Mouse (Mus musculus) midbrain, embryonic 14.5 days (tissue): ENCODE data around the gene Sppl3. TPM values are rescaled to one million over a fixed set of nuclear protein-coding genes. Genes with fewer than 3 reads are reported as not detected.

Experiments
- ATAC-seq: fragments of 200-750 bp; cut with Nextera tagmentation; 2 replicates; pipeline ENCODE4 v1.8.0; 2017; ENCODE audit warnings: moderate number of reproducible peaks, moderate library complexity; ENCODE audit not compliant: low FRiP score, low TSS enrichment
- DNase-seq: peaks from one replicate; pipeline ENCODE4 v3.0.0-alpha.2; 2015
- H3K27ac ChIP-seq: fragments of 300-500 bp; sonication (generic); replicated peaks from 2 replicates; pipeline ENCODE4 v1.5.1; 2014; ENCODE audit warnings: mild to moderate bottlenecking, low read depth, low read length, moderate library complexity
- H3K27me3 ChIP-seq: fragments of 300-500 bp; sonication (generic); 2 replicates; pipeline ENCODE4 v1.6.1; 2014; ENCODE audit warnings: low read length, control low read depth, mixed read lengths; ENCODE audit not compliant: control insufficient read depth, insufficient read depth
- H3K36me3 ChIP-seq: fragments of 300-500 bp; sonication (generic); 2 replicates; pipeline ENCODE4 v1.6.1; 2014; ENCODE audit warnings: low read length, control low read depth; ENCODE audit not compliant: control insufficient read depth, insufficient read depth
- H3K4me1 ChIP-seq: fragments of 300-500 bp; sonication (generic); 2 replicates; pipeline ENCODE4 v1.6.1; 2014; ENCODE audit warnings: mild to moderate bottlenecking, antibody characterized with exemption, low read length, control low read depth; ENCODE audit not compliant: control insufficient read depth, insufficient read depth
- H3K4me2 ChIP-seq: fragments of 300-500 bp; sonication (generic); 2 replicates; pipeline ENCODE4 v1.6.1; 2014; ENCODE audit warnings: mild to moderate bottlenecking, low read length, moderate library complexity
- H3K4me3 ChIP-seq: fragments of 300-500 bp; sonication (generic); replicated peaks from 2 replicates; pipeline ENCODE4 v1.5.1; 2014; ENCODE audit warnings: low read depth, low read length
- H3K9ac ChIP-seq: fragments of 300-500 bp; sonication (generic); replicated peaks from 2 replicates; pipeline ENCODE4 v1.6.1; 2014; ENCODE audit warnings: mild to moderate bottlenecking, low read length, moderate library complexity
- H3K9me3 ChIP-seq: fragments of 300-500 bp; sonication (generic); 2 replicates; pipeline ENCODE4 v1.6.1; 2016; ENCODE audit warnings: low read length, control low read depth, mixed read lengths; ENCODE audit not compliant: control insufficient read depth
- WGBS: fragments of 180-500 bp; shearing (Covaris S2); extraction: QIAGEN DNeasy Blood & Tissue Kit; methylation state at CpG from one replicate; pipeline ENCODE4 v1.1.7; 2014; 5-methylcytosine and 5-hydroxymethylcytosine counted together
- polyA plus RNA-seq: library from polyadenylated mRNA; unstranded; fragments of >200 nt; fragmentation: Nextera tagmentation; extraction: Ambion mirVana; gene quantifications from 2 replicates; pipeline ENCODE4 v1.2.1, GENCODE M21; 2014

Gene Sppl3
- polyA plus RNA-seq, 1 experiment from 2014 or later, result 33.1 TPM

- Histone ChIP-seq H3K4me2 (no peak overlapping the region), H3K27ac (no peak overlapping the region), H3K36me3 (peaks cover 63% of the 10 kb centered on the region), H3K9me3 (no peaks in the 10 kb centered on the region), H3K9ac (no peak overlapping the region), H3K4me3 (no peak overlapping the region), H3K27me3 (no peaks in the 10 kb centered on the region), H3K4me1 (no peaks in the 10 kb centered on the region)
- ATAC-seq (no peak), DNase-seq (no peak)
Measured at GRCm38 (mm10) chr5:115146747-115147130, 135.8 kb downstream of the Sppl3 start.

GRCm38 (mm10) chr5:115147388-115147787 lies 136.5 kb downstream of the Sppl3 start:
- H3K27me3 ChIP-seq, result no peaks in the 10 kb centered on the region
- H3K4me3 ChIP-seq, result no peak overlapping the region
- no peak overlapping the region for H3K4me2 ChIP-seq
- no peak overlapping the region for H3K27ac ChIP-seq
- H3K4me1 ChIP-seq, result no peaks in the 10 kb centered on the region
- no peak for ATAC-seq
- H3K36me3 ChIP-seq, result peaks cover 63% of the 10 kb centered on the region
- no peaks in the 10 kb centered on the region for H3K9me3 ChIP-seq
- 85% methylated on average over 3 of the region's 3 CpGs for WGBS
- no peak overlapping the region for H3K9ac ChIP-seq
- no peak for DNase-seq

GRCm38 (mm10) chr5:115148378-115148777 lies 137.4 kb downstream of the Sppl3 start:
- 96% methylated on average over 8 of the region's 8 CpGs for WGBS
- Histone ChIP-seq H3K4me1 (no peaks in the 10 kb centered on the region), H3K27ac (no peak overlapping the region), H3K4me3 (no peak overlapping the region), H3K36me3 (peaks cover 63% of the 10 kb centered on the region), H3K27me3 (no peaks in the 10 kb centered on the region), H3K9ac (no peak overlapping the region), H3K9me3 (no peaks in the 10 kb centered on the region), H3K4me2 (no peak overlapping the region)
- no peak for ATAC-seq
- DNase-seq, result no peak

Other genes with a start within 250 kb of the Sppl3 start
- gene Ankrd13a, start 236.5 kb upstream of the Sppl3 start, polyA plus RNA-seq, result 40.9 and 48.5 TPM in 2 replicates
- 36.3 and 39.5 TPM in 2 replicates for gene Git2, start 235.6 kb upstream of the Sppl3 start, polyA plus RNA-seq
- gene 1500011B03Rik, start 187.7 kb upstream of the Sppl3 start, polyA plus RNA-seq, result 276 and 315 TPM in 2 replicates
- gene 4930519G04Rik, start 157.5 kb upstream of the Sppl3 start, polyA plus RNA-seq, result not detected in 2 replicates
- 3.4 and 3.5 TPM in 2 replicates for gene Gm9936, start 152.5 kb upstream of the Sppl3 start, polyA plus RNA-seq
- gene Oasl2, start 114.2 kb upstream of the Sppl3 start, polyA plus RNA-seq, result 2.5 and 7.9 TPM in 2 replicates
- gene Oasl1, start 87.9 kb upstream of the Sppl3 start, polyA plus RNA-seq, result 2.0 TPM in 1 of 2 replicates, not detected in the other
- gene 2210016L21Rik, start 69.0 kb upstream of the Sppl3 start, polyA plus RNA-seq, result 92.1 and 113 TPM in 2 replicates
- not detected in 2 replicates for gene Hnf1a, start 40.0 kb upstream of the Sppl3 start, polyA plus RNA-seq
- 59.4 and 72.9 TPM in 2 replicates for gene Gm10401, start 87.2 kb downstream of the Sppl3 start, polyA plus RNA-seq
- 13.8 and 14.6 TPM in 2 replicates for gene Acads, start 108.2 kb downstream of the Sppl3 start, polyA plus RNA-seq
- gene Unc119b, start 123.8 kb downstream of the Sppl3 start, polyA plus RNA-seq, result 29.1 and 37.2 TPM in 2 replicates
- 14.6 and 18.6 TPM in 2 replicates for gene Mlec, start 147.0 kb downstream of the Sppl3 start, polyA plus RNA-seq
- gene Cabp1, start 183.2 kb downstream of the Sppl3 start, polyA plus RNA-seq, result 6.6 and 6.9 TPM in 2 replicates
- gene Pop5, start 224.7 kb downstream of the Sppl3 start, polyA plus RNA-seq, result 95.6 and 106 TPM in 2 replicates